Mouse (Mus musculus): ENCODE data around the gene Rere.

GRCm38 (mm10) chr4:150344526-150344925 is 63.1 kb downstream of the Rere start:
- TF ChIP-seq POLR2A (IDR thresholded peaks at IDR 0.05; ENCODE audit: low read depth, low read length) (no peak), CTCF (conservative IDR thresholded peaks at IDR 0.05; ENCODE audit: insufficient read depth, insufficient read length, low read depth, low read length) (no peak)
